Mouse (Mus musculus): ENCODE measurements at regions not wholly inside any gene's neighbourhood (a gene's known extent, or its start where the extent isn't known, plus 50 kb on each side); places are given as distances from the start of the nearest gene placed in this dataset.

- no peak for TF ChIP-seq CTCF (IDR thresholded peaks at IDR 0.05; ENCODE audit: low read depth)
- TF ChIP-seq EP300 (IDR thresholded peaks at IDR 0.05; ENCODE audit: low read depth) = no peak
These were observed 106.5 kb upstream of the Bet1 start for GRCm38 (mm10) chr6:4193286-4193685.
